Mouse (Mus musculus): Measurements from ENCODE around the gene Nuak2.
A peak's percentile ranks its signal among the peaks of the same experiment; 100 is the strongest.

DNA sequence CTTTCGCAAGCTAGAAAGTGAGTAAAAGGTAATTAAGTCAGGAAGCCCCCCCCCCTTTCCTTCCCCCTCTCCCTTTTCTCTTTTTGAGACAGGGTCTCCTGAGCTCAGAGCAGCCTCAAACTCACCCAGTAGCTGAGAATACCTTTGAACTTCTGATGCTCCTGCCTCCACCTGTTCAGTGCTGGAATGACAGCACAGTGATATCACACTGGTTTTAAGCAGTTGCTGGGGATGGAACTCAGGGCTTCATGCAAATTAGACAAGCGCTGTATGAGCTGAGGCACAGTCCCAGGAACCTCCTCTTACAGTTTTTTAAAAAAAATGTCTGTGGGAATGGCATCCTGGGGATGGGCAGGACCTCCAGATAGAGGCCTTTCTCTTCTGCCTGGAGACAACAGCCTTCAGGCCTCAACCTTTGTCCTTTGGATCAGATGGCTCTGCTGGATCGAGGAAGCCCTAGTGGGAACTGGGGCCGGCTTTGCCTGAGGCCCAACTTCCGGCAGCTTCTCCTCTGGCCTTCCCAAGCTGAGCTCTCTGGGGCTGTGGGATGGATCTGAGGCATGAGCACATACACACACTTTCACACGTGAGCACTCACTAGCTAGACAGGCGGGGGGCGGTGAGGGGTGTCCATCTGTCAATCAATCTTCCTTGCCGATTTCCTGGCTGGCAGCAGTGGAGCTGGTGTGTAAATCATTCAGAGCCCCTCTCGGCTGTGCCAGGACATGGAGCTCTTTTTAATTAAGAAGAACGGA is 24.8 kb upstream of the Nuak2 start:
- TF ChIP-seq EP300 (IDR thresholded peaks at IDR 0.05) = no peak
- TF ChIP-seq CTCF (IDR thresholded peaks at IDR 0.05) = 0 out of 2 replicates have a peak, but pooled peaks have one; percentile 18
